Mouse (Mus musculus) forebrain, embryonic 11.5 days (tissue): Measurements from ENCODE around the gene Adamts14. TPM values are rescaled to one million over a fixed set of nuclear protein-coding genes. Genes with fewer than 3 reads are reported as not detected.

Source experiments
- ATAC-seq: fragments of 200-750 bp; cut with Nextera tagmentation; replicated peaks from 2 replicates; pipeline ENCODE4 v1.8.0; 2017; ENCODE audit warnings: moderate TSS enrichment; ENCODE audit not compliant: low FRiP score
- DNase-seq: peaks from one replicate; pipeline ENCODE4 v3.0.0-alpha.2; 2017; ENCODE audit warnings: low spot score
- H3K27ac ChIP-seq: fragments of 300-500 bp; sonication (generic); 2 replicates; pipeline ENCODE4 v1.5.1; 2014; ENCODE audit warnings: low read depth, low read length
- H3K27me3 ChIP-seq: fragments of 300-500 bp; sonication (generic); 2 replicates; pipeline ENCODE4 v1.6.1; 2014; ENCODE audit warnings: mild to moderate bottlenecking, low read length, mixed read lengths; ENCODE audit not compliant: control insufficient read depth, insufficient read depth
- H3K36me3 ChIP-seq: fragments of 300-500 bp; sonication (generic); 2 replicates; pipeline ENCODE4 v1.6.1; 2014; ENCODE audit warnings: mild to moderate bottlenecking, low read length, moderate library complexity, mixed read lengths; ENCODE audit not compliant: control insufficient read depth, insufficient read depth
- H3K4me1 ChIP-seq: fragments of 300-500 bp; sonication (generic); replicated peaks from 2 replicates; pipeline ENCODE4 v1.6.1; 2014; ENCODE audit warnings: low read length, mixed read lengths; ENCODE audit not compliant: control insufficient read depth, insufficient read depth
- H3K4me2 ChIP-seq: fragments of 300-500 bp; sonication (generic); 2 replicates; pipeline ENCODE4 v1.6.1; 2014; ENCODE audit warnings: low read depth, mild to moderate bottlenecking, low read length, moderate library complexity, mixed read lengths; ENCODE audit not compliant: severe bottlenecking
- H3K4me3 ChIP-seq: fragments of 300-500 bp; sonication (generic); 2 replicates; pipeline ENCODE4 v1.5.1; 2014; ENCODE audit warnings: low read depth, low read length
- H3K9ac ChIP-seq: fragments of 300-500 bp; sonication (generic); 2 replicates; pipeline ENCODE4 v1.6.1; 2014; ENCODE audit warnings: low read length
- H3K9me3 ChIP-seq: fragments of 300-500 bp; sonication (generic); 2 replicates; pipeline ENCODE4 v1.6.1; 2016; ENCODE audit warnings: low read length, mixed read lengths; ENCODE audit not compliant: control insufficient read depth
- WGBS: fragments of 180-500 bp; shearing (Covaris S2); extraction: QIAGEN DNeasy Blood & Tissue Kit; methylation state at CpG from one replicate; pipeline ENCODE4 v1.1.7; 2014; 5-methylcytosine and 5-hydroxymethylcytosine counted together
- polyA plus RNA-seq: library from polyadenylated mRNA; unstranded; fragments of >200 nt; fragmentation: Nextera tagmentation; extraction: Ambion mirVana; gene quantifications from 2 replicates; pipeline ENCODE4 v1.2.1, GENCODE M21; 2014

The Adamts14 gene
- polyA plus RNA-seq, 1 experiment from 2014 or later = 0.60 TPM

DNA sequence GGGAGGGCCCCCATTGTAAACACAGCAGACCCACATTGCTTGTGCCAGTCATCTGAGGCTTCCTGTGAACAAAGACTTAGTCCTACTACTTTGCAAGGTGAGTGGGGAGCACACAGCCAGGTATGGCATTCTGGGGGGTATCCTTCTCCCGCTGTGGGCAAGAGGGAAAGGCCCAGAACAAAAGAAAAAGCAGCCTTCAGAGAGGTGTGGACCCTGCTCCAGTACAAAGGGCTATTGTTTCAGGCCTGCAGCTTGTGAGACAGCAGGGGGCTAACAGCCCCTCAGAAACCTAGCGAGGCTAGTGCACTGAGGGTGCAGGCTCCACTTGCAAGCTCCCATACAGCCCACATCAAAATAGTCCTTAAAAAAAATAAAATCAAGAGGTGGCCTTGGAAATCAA lies 23.3 kb downstream of the Adamts14 start:
- H3K4me1 ChIP-seq = peaks cover 3% of the 10 kb centered on the region; the same call in 1 of the 2 replicates
- 12% methylated on average over 2 of the region's 2 CpGs for WGBS
- H3K36me3 ChIP-seq = no peaks in the 10 kb centered on the region
- H3K27me3 ChIP-seq = no peaks in the 10 kb centered on the region
- ATAC-seq (no peak), DNase-seq (no peak)
- H3K27ac ChIP-seq = no peak overlapping the region
- no peaks in the 10 kb centered on the region; the same call in 1 of the 2 replicates for H3K9me3 ChIP-seq
- no peak overlapping the region; the same call in 1 of the 2 replicates for H3K9ac ChIP-seq
- H3K4me2 ChIP-seq = no peak overlapping the region
- H3K4me3 ChIP-seq = no peak overlapping the region

DNA sequence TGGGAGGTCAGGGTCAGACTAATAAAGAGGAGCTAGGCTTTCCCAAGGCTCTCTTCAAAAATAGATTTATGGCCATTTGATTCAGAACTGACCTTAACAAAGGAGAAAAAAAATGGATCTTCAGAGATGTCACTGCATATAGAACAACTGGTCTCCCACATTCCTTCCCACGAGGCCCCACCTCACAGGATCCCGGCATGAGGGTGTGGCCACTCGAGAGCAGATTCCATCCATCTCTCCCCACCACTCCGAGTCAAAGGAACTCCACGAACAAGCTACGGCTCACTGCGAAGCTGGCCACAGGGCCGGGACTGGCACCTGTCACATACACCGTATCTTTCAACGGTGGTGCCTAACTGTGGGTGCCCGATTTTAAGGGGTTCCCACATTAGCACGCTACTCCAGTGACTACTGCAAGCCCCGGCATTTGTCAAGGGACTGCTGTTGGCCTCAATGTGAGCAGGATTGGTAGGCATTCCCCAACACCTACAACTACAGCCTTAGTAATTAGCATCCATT lies 24.6 kb downstream of the Adamts14 start:
- H3K9me3 ChIP-seq = no peaks in the 10 kb centered on the region; the same call in 1 of the 2 replicates
- H3K4me3 ChIP-seq = no peak overlapping the region
- DNase-seq (no peak), ATAC-seq (no peak)
- H3K36me3 ChIP-seq = no peaks in the 10 kb centered on the region
- 82% methylated on average over 13 of the region's 13 CpGs for WGBS
- no peaks in the 10 kb centered on the region for H3K27me3 ChIP-seq
- H3K9ac ChIP-seq = no peak overlapping the region
- no peak overlapping the region for H3K27ac ChIP-seq
- peaks cover 3% of the 10 kb centered on the region; the same call in 1 of the 2 replicates for H3K4me1 ChIP-seq
- no peak overlapping the region for H3K4me2 ChIP-seq

- Histone ChIP-seq H3K27ac (no peak overlapping the region), H3K27me3 (no peaks in the 10 kb centered on the region), H3K4me2 (no peak overlapping the region), H3K4me3 (no peak overlapping the region), H3K36me3 (no peaks in the 10 kb centered on the region), H3K4me1 (peaks cover 3% of the 10 kb centered on the region; the same call in 1 of the 2 replicates), H3K9me3 (no peaks in the 10 kb centered on the region), H3K9ac (no peak overlapping the region)
- WGBS = 93% methylated on average over 6 of the region's 6 CpGs
- no peak for DNase-seq
- no peak for ATAC-seq
Measured at GRCm38 (mm10) chr10:61246288-61246687, 26.9 kb downstream of the Adamts14 start.

DNA sequence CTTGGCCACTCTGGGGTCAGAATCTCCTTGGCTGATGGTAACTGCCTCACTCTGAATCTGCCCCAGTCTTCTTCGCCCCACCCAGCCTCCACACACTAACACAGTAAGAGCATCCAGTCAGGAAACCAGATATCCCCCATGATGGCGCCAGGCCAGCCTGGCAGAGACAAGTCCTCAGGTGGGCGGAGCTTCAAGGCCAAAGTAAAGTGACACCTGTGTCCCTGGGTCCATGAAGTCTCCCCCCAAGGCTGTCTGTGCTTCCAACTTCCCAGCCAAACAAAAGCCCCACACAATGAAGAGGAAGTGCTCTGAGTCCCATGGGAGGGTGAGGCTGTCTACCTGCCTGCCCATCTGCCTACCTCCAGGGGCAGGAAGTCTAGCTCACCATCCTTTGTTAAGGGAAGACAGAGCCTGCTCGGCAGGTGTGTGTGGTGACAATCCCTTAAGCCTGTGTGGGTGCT lies 31.2 kb downstream of the Adamts14 start:
- no peak overlapping the region for H3K9ac ChIP-seq
- no peaks in the 10 kb centered on the region for H3K27me3 ChIP-seq
- no peak for DNase-seq
- H3K4me3 ChIP-seq = no peak overlapping the region
- 51% methylated on average over 4 of the region's 4 CpGs for WGBS
- no peaks in the 10 kb centered on the region for H3K36me3 ChIP-seq
- ATAC-seq = no peak
- no peaks in the 10 kb centered on the region for H3K9me3 ChIP-seq
- no peak overlapping the region for H3K27ac ChIP-seq
- H3K4me2 ChIP-seq = no peak overlapping the region
- H3K4me1 ChIP-seq = no peaks in the 10 kb centered on the region

GRCm38 (mm10) chr10:61240108-61240920 lies 32.9 kb downstream of the Adamts14 start:
- DNase-seq (no peak), ATAC-seq (no peak)
- 73% methylated on average over 14 of the region's 14 CpGs for WGBS
- no peak overlapping the region for H3K9ac ChIP-seq
- H3K27me3 ChIP-seq = no peaks in the 10 kb centered on the region
- no peaks in the 10 kb centered on the region for H3K36me3 ChIP-seq
- no peak overlapping the region for H3K27ac ChIP-seq
- no peak overlapping the region for H3K4me3 ChIP-seq
- no peaks in the 10 kb centered on the region for H3K4me1 ChIP-seq
- no peaks in the 10 kb centered on the region for H3K9me3 ChIP-seq
- H3K4me2 ChIP-seq = no peak overlapping the region

DNA sequence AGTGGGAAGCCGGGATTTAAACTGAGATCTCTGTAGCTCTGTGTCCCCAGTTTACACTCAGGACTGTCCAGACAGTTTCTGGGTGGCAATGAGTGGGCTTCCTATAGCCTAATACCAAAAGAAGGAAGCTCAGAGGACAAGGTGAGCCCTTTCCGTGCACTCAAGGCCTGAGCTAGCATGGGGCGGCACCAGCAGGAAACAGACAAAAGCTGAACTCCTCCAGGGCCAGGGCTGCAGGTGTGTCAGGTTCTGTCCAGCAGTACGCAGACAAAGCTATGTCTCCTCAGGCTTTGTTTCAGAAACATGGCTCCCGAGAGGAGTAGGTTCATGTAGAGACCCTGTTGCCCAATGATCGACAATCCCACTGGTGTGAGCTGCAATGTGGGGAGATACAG lies 35.9 kb downstream of the Adamts14 start:
- WGBS = 72% methylated on average over 6 of the region's 6 CpGs
- Histone ChIP-seq H3K27ac (no peak overlapping the region), H3K4me2 (no peak overlapping the region), H3K36me3 (no peaks in the 10 kb centered on the region), H3K9me3 (no peaks in the 10 kb centered on the region), H3K4me3 (no peak overlapping the region), H3K27me3 (no peaks in the 10 kb centered on the region), H3K4me1 (no peaks in the 10 kb centered on the region), H3K9ac (no peak overlapping the region)
- DNase-seq (no peak), ATAC-seq (no peak)

DNA sequence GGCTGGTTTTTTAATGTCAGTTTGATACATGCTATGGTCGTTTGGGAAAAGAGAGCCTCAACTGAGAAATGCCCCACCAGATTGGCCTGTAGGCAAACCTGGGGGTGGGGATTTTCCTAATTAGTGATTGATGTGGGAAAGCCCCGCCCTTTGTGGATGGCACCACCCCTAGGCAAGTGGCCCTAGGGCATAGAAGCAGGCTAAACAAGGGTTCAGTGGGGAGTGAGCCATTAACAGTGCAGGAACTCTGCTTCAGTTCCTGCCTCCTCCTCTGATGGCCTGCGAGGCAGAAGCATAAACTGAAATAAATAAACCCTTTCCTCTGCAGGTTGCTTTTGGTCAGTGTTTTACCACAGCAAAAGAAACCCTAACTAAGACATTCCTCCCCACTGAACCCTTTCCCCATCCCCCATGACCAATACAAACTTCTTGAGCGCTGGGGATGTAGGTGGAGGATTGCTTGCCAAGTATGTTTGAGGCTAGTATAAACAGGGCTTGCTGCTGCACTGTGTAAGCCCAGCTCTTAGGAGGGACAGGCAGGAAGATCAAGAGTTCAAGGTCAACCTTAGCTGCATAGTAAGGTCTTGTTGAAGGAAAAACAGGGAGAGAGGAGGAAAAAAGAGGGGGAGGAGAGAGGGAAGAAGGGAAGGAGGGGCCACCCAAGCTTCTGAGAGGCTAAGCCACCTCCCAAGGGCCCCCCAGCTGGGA lies 36.4 kb downstream of the Adamts14 start:
- no peak overlapping the region for H3K4me2 ChIP-seq
- no peak overlapping the region for H3K4me3 ChIP-seq
- no peak for DNase-seq
- no peaks in the 10 kb centered on the region for H3K27me3 ChIP-seq
- H3K9me3 ChIP-seq = no peaks in the 10 kb centered on the region
- H3K9ac ChIP-seq = no peak overlapping the region
- H3K4me1 ChIP-seq = no peaks in the 10 kb centered on the region
- H3K36me3 ChIP-seq = no peaks in the 10 kb centered on the region
- H3K27ac ChIP-seq = no peak overlapping the region
- ATAC-seq = no peak
- WGBS = 64% methylated on average over 4 of the region's 4 CpGs

- Histone ChIP-seq H3K9ac (no peak overlapping the region), H3K9me3 (no peaks in the 10 kb centered on the region), H3K4me3 (no peak overlapping the region), H3K27me3 (no peaks in the 10 kb centered on the region), H3K4me2 (no peak overlapping the region), H3K27ac (no peak overlapping the region), H3K36me3 (no peaks in the 10 kb centered on the region), H3K4me1 (no peaks in the 10 kb centered on the region)
- no peak for ATAC-seq
- 87% methylated on average over 6 of the region's 6 CpGs for WGBS
- DNase-seq = no peak
Measured at GRCm38 (mm10) chr10:61235677-61236267, 37.5 kb downstream of the Adamts14 start.
